26 mouse cellular contexts compared by ENCODE assay signal in the genomic region with DNA sequence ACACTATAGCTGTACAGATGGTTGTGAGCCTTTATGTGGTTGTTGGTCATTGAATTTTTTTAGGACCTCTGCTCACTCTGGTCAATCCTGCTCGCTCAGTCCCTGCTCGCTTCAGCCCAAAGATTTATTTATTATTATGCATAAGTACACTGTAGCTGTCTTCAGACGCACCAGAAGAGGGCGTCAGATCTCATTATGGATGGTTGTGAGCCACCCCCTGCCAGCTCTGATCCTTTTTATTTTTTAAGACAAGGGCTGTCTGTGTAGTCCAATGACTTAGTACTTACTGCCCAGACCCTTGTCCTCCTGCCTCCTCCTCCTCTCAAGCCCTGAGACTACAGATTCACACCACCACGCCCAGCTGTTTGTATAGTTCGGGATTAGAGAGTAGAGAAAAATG. TPM values are rescaled to one million over a fixed set of nuclear protein-coding genes. Genes with fewer than 3 reads are reported as not detected.
DNase-seq lines count a peak whose midpoint lies in the region; ATAC-seq and TF ChIP-seq lines count a peak whose summit lies in the region.
"Not testable (repeated sequence)": the region's sequence is repeated elsewhere in the genome, so short reads cannot be mapped to it uniquely, and the experiment has no call there.
"Had no signal": no experiment of that assay in that cellular context is flagged by ENCODE, and none has a peak within 500 bp of the region (broad histone marks: within the 10 kb centered on the region; RNA-seq: fewer than 3 reads in every experiment).

No protein-coding gene starts in this region.

- ATAC-seq in inflammation-experienced regulatory T-cells, adult 6 months, result peak; percentile 6

- not testable (repeated sequence) for H3K27ac ChIP-seq in layer of hippocampus, adult 2 months

- TF ChIP-seq CTCF in layer of hippocampus, adult 2 months (conservative IDR thresholded peaks at IDR 0.05), result peak; percentile 54

- not testable (repeated sequence) for H3K4me3 ChIP-seq in layer of hippocampus, adult 2 months

- DNase-seq in CD4-positive helper T cell, adult 2 months (ENCODE audit: low read depth, low spot score), result peak; percentile 58
- DNase-seq in T-cell, adult 2 months (ENCODE audit: low spot score), result peak; percentile 37
- not testable (repeated sequence) for DNase-seq in layer of hippocampus, adult 2 months (ENCODE audit: low spot score in 2 of 2)
- peak; percentile 64 for DNase-seq in naive thymus-derived CD4-positive, alpha-beta T cell, adult 2 months (ENCODE audit: low read depth)
- DNase-seq in thymus, postnatal 14 days, result peak; percentile 44

RNA-seq across cellular contexts. Expression of a gene that starts 19.2 kb away (rescaled TPM):
- polyA plus RNA-seq in inflammation-experienced regulatory T-cells, adult 6 months (2017; shearing (Covaris generic)), result 1 to 10 TPM in 2 of 3 experiments, under 1 TPM in 1; 0.70 to 2.7 (median 2.6) TPM
- not detected for total RNA-seq in layer of hippocampus, adult 2 months (2021)
- total RNA-seq: adrenal gland, adult 8-10 months; adrenal gland, postnatal 25 days; gastrocnemius, postnatal 10 days; gastrocnemius, postnatal 36 days; granulocyte monocyte progenitor cell, adult 5-6 weeks; heart, adult 2 months; heart, postnatal 14 days; heart, postnatal 4 days; hindbrain, postnatal 0 days; MEL had no signal
- polyA plus RNA-seq: brain, embryonic 14.5 days; cortical plate, adult 2 months; erythroblast, embryonic 14.5 days; forebrain, embryonic 12.5 days; forebrain, embryonic 15.5 days; heart, embryonic 16.5 days; hindbrain, embryonic 11.5 days; hindbrain, embryonic 14.5 days; hindbrain, postnatal 0 days; intestine, embryonic 15.5 days had no signal

RNA-seq across cellular contexts. Expression of a gene that starts 29.8 kb away (rescaled TPM):
- 100 to 1,000 TPM; 258 to 621 (median 560) TPM for polyA plus RNA-seq in inflammation-experienced regulatory T-cells, adult 6 months (2017; shearing (Covaris generic))
- total RNA-seq in layer of hippocampus, adult 2 months (2021), result not detected
- total RNA-seq: hindbrain, postnatal 0 days; MEL had no signal
- polyA plus RNA-seq: cortical plate, adult 2 months had no signal

RNA-seq across cellular contexts. Expression of a gene that starts 34.9 kb away (rescaled TPM):
- 10 to 100 TPM; 79.6 to 89.3 (median 88.6) TPM for polyA plus RNA-seq in inflammation-experienced regulatory T-cells, adult 6 months (2017; shearing (Covaris generic))
- total RNA-seq in layer of hippocampus, adult 2 months (2021), result 1 to 10 TPM; 3.2 to 4.2 TPM

RNA-seq across cellular contexts. Expression of a gene that starts 47.1 kb away (rescaled TPM):
- polyA plus RNA-seq in inflammation-experienced regulatory T-cells, adult 6 months (2017; shearing (Covaris generic)), result under 1 TPM in 2 of 3 experiments, not detected in 1; 0.21 to 0.23 TPM
- total RNA-seq in layer of hippocampus, adult 2 months (2021), result 1 to 10 TPM; 6.6 to 9.8 TPM
- polyA plus RNA-seq: activated CD4-positive, CD25-positive, alpha-beta regulatory T cell, adult 4 months had no signal

RNA-seq across cellular contexts. Expression of a gene that starts 51.2 kb away (rescaled TPM):
- polyA plus RNA-seq in inflammation-experienced regulatory T-cells, adult 6 months (2017; shearing (Covaris generic)), result 10 to 100 TPM in 2 of 3 experiments, 1 to 10 TPM in 1; 9.8 to 20.8 (median 18.2) TPM
- 10 to 100 TPM; 83.5 to 83.6 TPM for total RNA-seq in layer of hippocampus, adult 2 months (2021)
